Mouse (Mus musculus) liver, postnatal 0 days (tissue): ENCODE data around the gene Nptxr.

Experiments used
- CTCF ChIP-seq: sonication (generic); IDR thresholded peaks from 2 replicates; pipeline ENCODE4 v1.5.1; 2016; ENCODE audit warnings: antibody characterized with exemption, low read depth
- EP300 ChIP-seq: IDR thresholded peaks from 2 replicates; pipeline ENCODE4 v1.6.1; 2016; ENCODE audit warnings: antibody characterized with exemption, low read depth, mild to moderate bottlenecking

DNA sequence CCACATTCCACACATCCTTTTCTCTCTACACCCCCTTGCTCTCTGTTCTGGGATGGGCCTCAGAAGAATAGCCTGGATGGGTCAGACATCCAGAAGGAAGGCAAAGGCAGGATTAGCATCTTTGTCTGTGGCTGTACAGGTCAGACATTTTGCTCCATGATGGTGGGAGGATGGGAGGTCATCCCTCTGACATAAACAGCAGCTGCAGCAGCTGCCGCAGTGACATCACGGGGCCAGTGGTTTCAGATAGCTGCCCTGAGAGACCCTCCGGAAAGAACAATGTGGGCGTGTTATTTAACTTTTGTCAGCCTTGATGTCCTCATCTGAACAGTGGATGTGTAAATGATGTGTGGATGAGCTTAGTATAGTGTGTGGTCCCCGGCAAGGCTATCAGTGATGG is 58.7 kb downstream of the Nptxr start:
- TF ChIP-seq EP300 (no peak), CTCF (no peak)
